Mouse (Mus musculus) R1 (cell line): ENCODE results near the gene Padi3.

Experiments used
- DNase-seq: peaks from one replicate; pipeline ENCODE4 v3.0.0-alpha.2; 2018; ENCODE audit warnings: low read depth, low spot score

Gene Padi3

GRCm38 (mm10) chr4:140810458-140811260 is at the start of gene Padi3:
Gene Padi3 (minus strand): TSS chr4:140810648.
- DNase-seq: peak; percentile 59

- no peak for DNase-seq
Measured at GRCm38 (mm10) chr4:140859291-140859690, 48.8 kb upstream of the Padi3 start.

- DNase-seq: no peak
Measured at GRCm38 (mm10) chr4:140857813-140858212, 47.4 kb upstream of the Padi3 start.

- DNase-seq: no peak
Measured at GRCm38 (mm10) chr4:140857041-140857440, 46.6 kb upstream of the Padi3 start.

- no peak for DNase-seq
Measured at GRCm38 (mm10) chr4:140855151-140855550, 44.7 kb upstream of the Padi3 start.

- no peak for DNase-seq
Measured at GRCm38 (mm10) chr4:140854455-140854864, 44.0 kb upstream of the Padi3 start.

- DNase-seq: no peak
Measured at GRCm38 (mm10) chr4:140853626-140854025, 43.2 kb upstream of the Padi3 start.

- no peak for DNase-seq
Measured at GRCm38 (mm10) chr4:140849310-140849709, 38.9 kb upstream of the Padi3 start.

GRCm38 (mm10) chr4:140845666-140846065 is 35.2 kb upstream of the Padi3 start, which contains the start of gene Padi1:
Gene Padi1 (minus strand): TSS chr4:140845778.
- DNase-seq: no peak

- no peak for DNase-seq
Measured at GRCm38 (mm10) chr4:140844991-140845390, 34.5 kb upstream of the Padi3 start.

GRCm38 (mm10) chr4:140843670-140844280 is 33.3 kb upstream of the Padi3 start:
- no peak for DNase-seq

GRCm38 (mm10) chr4:140842909-140843308 is 32.5 kb upstream of the Padi3 start:
- no peak for DNase-seq

- peak; percentile 93 for DNase-seq
Measured at GRCm38 (mm10) chr4:140837879-140838278, 27.4 kb upstream of the Padi3 start.

GRCm38 (mm10) chr4:140836208-140836866 is 25.9 kb upstream of the Padi3 start:
- no peak for DNase-seq

- peak; percentile 86 for DNase-seq
Measured at GRCm38 (mm10) chr4:140835682-140836081, 25.2 kb upstream of the Padi3 start.

GRCm38 (mm10) chr4:140834327-140834934 is 24.0 kb upstream of the Padi3 start:
- no peak for DNase-seq

- DNase-seq: no peak
Measured at GRCm38 (mm10) chr4:140832821-140833220, 22.4 kb upstream of the Padi3 start.

GRCm38 (mm10) chr4:140831808-140832207 is 21.4 kb upstream of the Padi3 start:
- DNase-seq: no peak

GRCm38 (mm10) chr4:140827237-140827636 is 16.8 kb upstream of the Padi3 start:
- no peak for DNase-seq

- DNase-seq: no peak
Measured at GRCm38 (mm10) chr4:140825942-140826341, 15.5 kb upstream of the Padi3 start.

- DNase-seq: no peak
Measured at GRCm38 (mm10) chr4:140821988-140822387, 11.5 kb upstream of the Padi3 start.

GRCm38 (mm10) chr4:140817413-140817812 is 7.0 kb upstream of the Padi3 start:
- DNase-seq: no peak
